Mouse (Mus musculus): ENCODE measurements at regions not wholly inside any gene's neighbourhood (a gene's known extent, or its start where the extent isn't known, plus 50 kb on each side); places are given as distances from the start of the nearest gene placed in this dataset.
A peak's percentile ranks its signal among the peaks of the same experiment; 100 is the strongest.

- DNase-seq (ENCODE audit: low spot score in 2 of 2) = no peak
These were observed 140.6 kb upstream of the H2al1a start for GRCm38 (mm10) chrX:11158416-11158815.

DNA sequence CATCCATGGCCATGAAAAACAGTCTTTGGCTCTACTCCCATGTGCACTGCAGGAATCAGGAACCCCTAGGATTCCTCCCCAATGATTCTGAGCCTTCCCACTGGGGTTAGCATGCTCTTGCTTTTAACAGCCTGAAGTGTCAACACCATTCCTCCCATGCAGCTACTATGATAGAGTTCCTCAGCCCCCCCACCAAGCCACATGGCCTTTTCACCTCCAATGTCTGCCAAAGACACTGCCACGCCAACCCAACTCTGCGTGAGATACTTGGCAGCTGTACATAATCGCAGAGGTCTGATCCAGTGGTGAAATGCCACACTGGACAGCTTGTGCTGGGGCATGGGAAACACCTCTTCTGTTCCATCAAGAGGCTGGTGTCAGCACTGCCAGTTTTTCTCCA is 128.6 kb upstream of the H2al1a start:
- DNase-seq (ENCODE audit: low spot score in 2 of 2) = no peak

DNA sequence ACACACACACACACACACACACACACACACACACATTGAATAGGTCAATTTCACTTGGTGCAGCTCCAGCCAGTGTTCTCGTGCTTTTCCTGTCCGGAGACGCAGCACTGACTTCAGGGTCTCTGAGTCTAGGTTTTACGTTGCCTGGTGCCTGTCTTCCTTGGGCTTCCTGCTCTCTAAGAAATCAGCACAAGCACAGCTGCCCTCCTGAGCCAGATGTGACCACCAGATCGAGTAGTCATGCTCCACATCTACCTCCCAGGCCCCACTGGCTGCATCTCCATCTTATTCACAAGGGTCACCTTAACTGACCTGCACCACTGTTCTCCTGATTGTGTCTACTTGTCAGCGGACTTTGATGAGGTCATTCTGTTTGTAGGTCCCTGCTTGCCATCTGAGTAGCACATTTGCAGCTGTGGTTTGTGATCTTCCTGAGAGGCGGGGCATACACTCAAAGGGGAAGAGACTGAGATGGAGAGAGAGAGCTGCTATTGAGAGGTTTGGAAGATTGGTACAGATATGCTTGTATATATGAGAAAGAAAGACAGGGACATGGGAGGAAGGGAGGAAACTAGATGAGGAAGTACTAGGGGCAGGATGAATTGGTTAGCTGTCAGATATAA is 118.8 kb upstream of the H2al1a start:
- DNase-seq (ENCODE audit: low spot score in 2 of 2) = no peak

DNA sequence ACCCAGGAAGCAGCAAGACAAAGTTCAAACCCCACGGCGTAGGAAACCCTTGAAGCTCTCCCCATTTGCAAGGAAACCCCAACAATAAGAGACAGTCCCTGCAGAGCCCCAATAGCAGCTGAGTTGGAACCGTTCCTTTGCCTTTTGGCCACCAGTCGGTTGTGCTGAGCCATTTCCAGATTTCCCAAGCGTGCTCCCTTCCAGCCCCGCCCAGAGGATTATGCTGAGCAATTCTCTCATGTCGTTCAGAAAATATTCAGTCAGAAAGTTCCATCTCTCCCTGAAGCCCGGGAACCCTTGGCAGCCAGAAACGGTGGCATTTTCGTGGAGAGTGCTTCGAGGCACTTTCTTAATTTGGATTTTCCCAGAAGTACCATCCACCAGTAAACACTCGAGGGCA is 117.2 kb upstream of the H2al1a start:
- no peak for DNase-seq (ENCODE audit: low spot score in 2 of 2)

DNA sequence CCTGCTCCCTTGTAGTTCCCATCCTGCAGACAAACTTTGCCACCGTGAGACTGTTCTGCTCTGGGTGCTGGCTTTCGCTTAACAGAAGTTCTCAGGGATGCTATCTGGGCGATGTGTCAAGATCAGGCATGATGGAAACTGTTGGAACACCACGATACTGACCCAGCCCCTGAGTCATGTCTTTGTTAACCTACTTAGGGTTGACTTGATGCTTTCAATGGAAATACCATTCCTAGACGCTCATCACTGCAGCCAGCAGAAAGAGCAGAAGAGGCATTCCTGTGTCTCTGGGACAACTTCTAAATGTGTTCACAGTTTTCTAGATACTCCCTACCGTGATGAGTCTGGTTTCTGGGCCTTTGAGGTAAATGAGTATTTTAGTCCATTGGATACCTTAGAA is 108.2 kb upstream of the H2al1a start:
- DNase-seq (ENCODE audit: low spot score in 2 of 2) = no peak

GRCm38 (mm10) chrX:11204135-11204534 is 94.9 kb upstream of the H2al1a start:
- no peak for DNase-seq (ENCODE audit: low spot score in 2 of 2)

- DNase-seq (ENCODE audit: low spot score in 2 of 2) = no peak
These were observed 89.2 kb upstream of the H2al1a start for GRCm38 (mm10) chrX:11209895-11210294.

- DNase-seq (ENCODE audit: low spot score in 2 of 2) = no peak
These were observed 86.2 kb upstream of the H2al1a start for GRCm38 (mm10) chrX:11212811-11213210.

DNA sequence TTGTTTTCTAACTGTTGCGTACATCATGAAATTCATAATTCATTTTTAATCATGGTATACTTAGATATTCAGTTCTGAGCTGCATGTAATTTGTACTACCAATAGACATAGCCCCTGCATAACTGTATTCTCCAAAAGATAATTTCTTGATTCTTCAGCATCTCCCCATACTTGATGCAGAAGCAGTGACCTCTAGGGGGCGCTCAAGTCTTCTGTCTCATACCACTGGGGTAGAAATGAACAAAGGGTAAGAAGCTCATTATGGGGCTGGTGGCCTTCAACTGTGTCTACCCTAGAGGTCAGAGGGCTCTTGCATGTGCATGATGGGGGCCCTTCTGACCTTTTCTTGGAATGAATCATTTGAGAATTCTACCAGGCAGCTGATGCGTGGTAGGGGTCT is 85.6 kb upstream of the H2al1a start:
- DNase-seq (ENCODE audit: low spot score in 2 of 2) = peak in 1 of 2 experiments; percentile 2

GRCm38 (mm10) chrX:11239066-11239465 is 60.0 kb upstream of the H2al1a start:
- no peak for DNase-seq (ENCODE audit: low spot score in 2 of 2)

DNA sequence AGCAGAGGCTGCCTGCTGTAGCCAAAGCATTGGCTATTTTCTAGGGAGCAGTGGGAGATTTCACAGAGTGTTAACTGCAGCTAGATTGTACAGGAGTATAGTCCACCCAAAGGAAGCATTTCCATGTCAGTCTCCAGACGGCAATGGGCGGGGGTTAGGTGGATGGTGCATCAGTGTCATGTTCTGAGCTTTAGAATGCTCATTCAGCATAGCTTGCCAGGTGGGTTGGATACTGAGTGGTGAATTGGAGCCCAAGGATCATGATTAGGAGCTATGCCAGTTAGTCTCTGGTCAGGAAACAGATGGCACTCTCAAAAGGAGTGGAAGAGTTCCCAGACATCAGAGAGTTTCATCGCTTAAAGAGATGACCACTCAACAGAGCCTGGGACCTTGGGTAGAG is 53.5 kb upstream of the H2al1a start:
- no peak for DNase-seq (ENCODE audit: low spot score in 2 of 2)

Measured in natural killer cell, adult 2 months (primary cell).